Mouse (Mus musculus) lung, postnatal 36 days (tissue): ENCODE results near the gene Serhl.
"Not testable (repeated sequence)": the region's sequence is repeated elsewhere in the genome, so short reads cannot be mapped to it uniquely, and the experiment has no call there.

Experiments used
- DNase-seq: peaks from one replicate; pipeline ENCODE4 v3.0.0; 2022; ENCODE audit warnings: mixed read lengths

The Serhl gene

DNA sequence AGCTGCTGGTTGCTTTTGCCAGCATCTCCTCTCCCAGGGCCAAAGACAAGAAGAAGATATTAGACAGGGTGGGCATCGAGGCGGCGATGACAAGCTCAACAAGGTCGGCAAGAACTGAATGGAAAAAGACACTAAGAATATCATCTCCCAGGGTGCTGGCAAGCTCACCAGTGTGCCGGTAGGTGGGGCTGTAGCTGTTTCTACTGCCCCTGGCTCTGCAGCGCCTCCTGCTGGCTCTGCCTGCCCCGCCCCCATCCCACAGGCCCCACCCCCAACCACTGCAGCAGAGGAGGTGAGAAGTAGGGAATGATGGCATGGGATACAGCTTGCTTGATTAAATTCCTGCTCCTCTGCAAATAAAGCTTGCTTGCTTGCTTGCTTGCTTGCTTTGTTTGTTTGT is 3.4 kb upstream of the Serhl start:
- DNase-seq: peak; percentile 49

DNA sequence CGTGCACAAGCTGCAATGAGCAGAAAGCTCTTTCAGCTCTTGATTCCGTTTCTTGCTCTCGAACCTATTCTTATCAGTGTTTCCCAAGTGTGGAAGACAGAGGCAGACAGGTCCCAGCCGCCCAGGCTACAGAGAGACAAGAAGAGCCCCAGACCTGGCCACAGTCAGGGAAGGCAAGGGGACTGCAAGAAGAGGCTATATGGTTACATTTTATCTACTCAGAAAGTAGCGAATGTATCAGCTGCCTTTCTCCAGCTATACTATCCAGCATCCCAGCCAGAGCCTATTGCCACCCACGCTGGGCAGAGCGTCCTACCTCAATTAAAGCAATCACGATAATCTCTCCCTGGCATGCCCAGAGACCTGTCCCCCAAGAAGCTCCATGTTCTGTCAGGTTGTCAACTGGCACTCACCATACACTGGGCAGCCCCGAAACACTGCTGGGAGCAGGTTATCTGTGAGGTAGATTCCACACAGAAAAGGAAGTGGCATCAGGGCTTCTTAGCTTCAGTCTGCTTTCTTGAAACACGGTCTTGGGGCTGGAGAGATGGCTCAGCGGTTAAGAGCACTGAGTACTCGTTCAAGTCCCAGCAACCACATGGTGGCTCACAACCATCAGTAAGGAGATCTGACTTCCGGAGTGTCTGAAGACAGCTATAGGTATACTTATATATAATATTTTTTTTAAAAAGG is 2.5 kb upstream of the Serhl start:
- no peak for DNase-seq

GRCm38 (mm10) chr15:83088495-83089428 is 544 bp upstream of the Serhl start:
- no peak for DNase-seq

DNA sequence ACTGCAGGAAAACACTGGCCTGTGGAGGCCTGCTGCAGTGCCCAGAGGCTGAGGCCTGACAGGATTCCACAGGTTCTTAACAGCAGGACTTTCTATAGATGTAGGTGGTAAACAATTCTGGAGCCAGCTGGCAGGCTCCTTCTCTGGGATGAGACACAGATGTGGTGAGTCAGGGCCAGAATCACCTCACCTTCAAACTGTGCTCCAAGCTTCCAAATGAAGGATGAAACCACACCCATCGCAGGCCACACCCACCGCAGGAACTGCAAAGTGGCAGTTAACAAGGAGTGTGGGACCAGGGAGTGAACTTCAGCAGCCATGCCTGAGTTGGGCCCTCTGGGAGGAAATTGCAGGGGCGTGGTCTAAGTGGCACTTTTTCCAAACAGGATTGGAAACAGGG is 1.6 kb downstream of the Serhl start:
- no peak for DNase-seq

- DNase-seq: peak; percentile 73
Observed at GRCm38 (mm10) chr15:83093687-83094086, 4.4 kb downstream of the Serhl start.

- DNase-seq: peak; percentile 17
Observed at GRCm38 (mm10) chr15:83095950-83096349, 6.6 kb downstream of the Serhl start.

DNA sequence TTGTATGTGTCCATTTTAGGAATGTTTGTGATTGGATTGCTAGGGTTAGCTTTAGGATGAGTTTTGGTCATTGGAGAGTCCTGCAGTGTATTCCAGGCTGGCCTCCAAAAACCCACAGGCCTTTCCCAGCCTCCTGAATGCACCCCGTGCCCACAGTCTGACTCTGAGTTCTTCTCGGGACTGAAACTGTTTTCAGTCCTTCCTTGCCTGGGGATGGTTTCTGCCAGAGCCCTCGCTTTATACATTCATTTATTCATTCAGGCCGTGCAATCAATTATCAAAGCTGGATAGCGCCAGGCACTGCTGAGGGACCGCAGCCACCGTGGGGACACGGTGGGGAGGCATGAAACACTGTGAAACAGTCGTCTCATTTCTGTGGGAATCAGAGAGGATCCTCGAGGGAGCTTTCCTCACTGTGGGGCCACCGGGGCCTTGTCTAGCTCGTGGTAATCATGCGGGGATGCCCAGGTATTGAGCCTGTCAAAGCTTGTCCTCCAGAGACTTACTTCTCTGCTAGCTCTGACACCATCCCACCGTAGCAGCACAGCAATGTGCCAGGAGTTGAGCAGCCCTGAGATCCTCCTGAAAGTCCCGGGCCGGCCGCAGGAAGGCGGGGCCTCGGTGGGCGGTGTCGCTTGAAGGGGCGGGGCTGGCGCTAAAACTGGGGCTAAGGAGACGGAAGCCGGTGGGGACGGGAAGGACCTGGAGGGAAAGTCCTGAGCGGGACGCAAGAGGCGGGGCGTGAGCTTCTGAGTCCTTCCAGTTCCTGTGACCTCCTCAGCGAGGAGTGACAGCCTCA is 10.4 kb downstream of the Serhl start:
- DNase-seq: peak; percentile 96

DNA sequence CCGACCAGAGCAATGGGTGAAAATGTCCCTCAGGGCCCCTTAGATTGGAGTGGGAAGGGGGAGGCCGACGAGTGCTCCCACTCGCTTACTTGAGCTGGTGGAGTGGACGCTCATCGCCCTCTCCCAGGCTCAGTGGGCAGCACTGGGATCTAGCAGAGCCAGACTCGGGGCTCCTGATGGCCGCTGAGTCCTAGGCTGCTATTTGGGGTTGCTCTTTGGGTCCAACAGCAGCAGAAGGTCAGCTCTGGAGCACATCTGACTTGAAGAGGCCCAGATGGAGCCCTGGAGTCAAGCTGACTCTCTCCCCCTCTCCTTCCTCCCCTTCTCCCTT is 11.0 kb downstream of the Serhl start:
- no peak for DNase-seq

DNA sequence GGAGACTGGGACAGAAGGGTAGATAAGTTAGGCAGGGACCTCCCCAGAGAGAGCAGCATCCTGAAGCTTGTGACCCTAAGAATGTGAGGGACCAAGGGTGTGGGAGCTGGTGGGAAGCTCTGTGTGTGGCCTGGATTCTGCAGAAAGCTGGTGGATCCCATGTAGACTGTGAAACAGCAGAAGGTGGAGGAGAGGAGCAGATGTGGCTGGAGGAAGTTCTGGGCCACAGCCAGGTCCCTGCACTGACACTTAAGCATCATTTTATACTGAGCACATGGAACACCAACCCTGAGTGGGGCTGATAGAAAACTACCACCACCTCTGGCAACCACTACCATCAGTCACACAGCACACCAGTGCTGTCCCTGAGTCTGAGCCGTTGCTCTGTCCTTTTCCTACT is 13.8 kb downstream of the Serhl start:
- DNase-seq: no peak

DNA sequence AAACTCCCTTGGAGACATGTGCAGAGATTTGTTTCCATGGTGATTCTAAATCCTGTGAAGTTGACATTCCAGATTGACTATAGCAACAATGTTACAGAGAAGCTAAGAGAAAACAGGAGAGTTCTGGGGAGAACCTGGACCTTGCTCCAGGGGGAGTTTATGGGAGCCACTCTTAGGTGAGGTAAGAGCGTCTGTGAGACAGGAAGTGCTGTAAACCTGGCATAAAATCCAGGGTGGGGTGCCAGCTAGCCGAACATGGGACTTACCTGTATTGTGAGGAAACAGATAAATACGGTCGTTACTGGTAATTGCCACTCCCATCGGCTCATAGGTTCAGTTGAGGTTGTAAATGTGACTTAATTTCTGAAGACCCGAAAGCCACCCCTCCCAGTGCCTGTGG is 17.1 kb downstream of the Serhl start:
- no peak for DNase-seq

GRCm38 (mm10) chr15:83107814-83108213 is 18.5 kb downstream of the Serhl start:
- no peak for DNase-seq

- DNase-seq: no peak
Observed at GRCm38 (mm10) chr15:83111290-83111689, 22.0 kb downstream of the Serhl start.

DNA sequence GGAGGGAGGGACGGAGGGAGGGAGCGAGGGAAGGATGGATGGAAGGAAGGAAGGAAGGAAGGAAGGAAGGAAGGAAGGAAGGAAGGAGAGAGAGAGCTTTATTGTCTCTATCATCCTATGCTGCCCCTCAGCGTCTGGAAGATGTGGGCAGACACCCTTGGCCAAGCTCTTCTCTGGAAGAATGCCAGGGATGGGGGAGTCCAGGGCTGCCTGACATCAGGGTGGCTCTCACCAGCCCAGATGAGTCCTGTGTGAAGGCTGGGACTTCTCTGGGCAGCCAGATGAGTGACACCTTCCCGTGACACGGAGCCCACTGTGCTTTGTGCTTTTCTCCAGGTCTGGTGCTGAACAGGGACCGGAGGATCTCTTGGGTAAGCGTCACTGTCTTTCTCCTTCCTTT is 22.6 kb downstream of the Serhl start:
- no peak for DNase-seq

GRCm38 (mm10) chr15:83112898-83113297 is 23.6 kb downstream of the Serhl start:
- DNase-seq: peak; percentile 81

- DNase-seq: no peak
Observed at GRCm38 (mm10) chr15:83114106-83114505, 24.8 kb downstream of the Serhl start.

- no peak for DNase-seq
Observed at GRCm38 (mm10) chr15:83115071-83115470, 25.8 kb downstream of the Serhl start.

- DNase-seq: peak; percentile 55
Observed at GRCm38 (mm10) chr15:83118360-83118759, 29.1 kb downstream of the Serhl start.

GRCm38 (mm10) chr15:83121709-83122565 is 32.6 kb downstream of the Serhl start:
- peak; percentile 54 for DNase-seq

DNA sequence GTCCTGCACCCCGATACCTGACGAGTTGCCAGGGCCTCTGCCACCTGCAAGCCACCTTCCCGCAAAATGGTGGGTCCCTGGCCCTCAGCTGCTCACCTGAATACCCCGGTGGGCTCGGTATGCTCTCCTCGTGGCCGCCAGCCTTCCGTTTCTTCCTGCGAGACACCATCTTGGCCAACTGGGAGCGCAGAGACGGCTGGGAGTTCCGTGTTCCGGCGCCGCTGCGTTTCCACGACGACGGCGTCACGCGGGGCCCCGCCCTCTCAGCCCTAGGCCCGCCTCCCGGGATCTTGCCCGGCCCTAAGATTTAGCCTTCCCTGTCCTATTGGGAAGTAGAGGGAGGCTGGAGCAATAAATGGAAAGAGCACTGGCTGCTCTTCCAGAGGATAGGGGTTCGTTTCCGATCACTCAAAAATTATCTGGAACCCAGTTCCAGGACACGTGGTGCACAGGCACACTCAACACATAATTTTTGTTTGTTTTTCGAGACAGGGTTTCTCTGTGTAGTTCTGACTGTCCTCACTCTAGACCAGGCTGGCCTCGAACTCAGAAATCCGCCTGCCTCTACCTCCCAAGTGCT is 33.4 kb downstream of the Serhl start, which contains the start of gene Rrp7a:
Rrp7a (minus strand) TSS at position 236 of the 580 bp plus-strand sequence.
- peak; percentile 96 for DNase-seq

DNA sequence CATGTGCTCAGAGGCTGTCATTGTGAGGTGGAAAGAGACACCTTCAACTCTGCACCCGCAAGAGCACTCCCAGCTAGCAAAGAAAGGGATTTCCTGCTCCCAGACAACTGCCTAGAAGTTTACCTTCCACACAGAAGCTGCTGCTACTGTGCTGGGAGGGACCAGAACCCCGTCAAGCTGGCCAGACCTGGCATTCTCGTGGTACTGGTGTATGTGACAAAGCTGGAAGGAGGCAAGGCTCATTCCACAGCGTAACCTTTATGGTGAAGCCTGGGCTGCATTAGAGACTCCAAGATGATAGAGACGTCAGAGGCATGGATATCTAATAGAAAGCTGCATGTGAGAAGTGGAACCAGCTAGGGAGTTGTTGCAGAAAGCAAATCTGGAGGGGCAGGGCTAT is 35.3 kb downstream of the Serhl start:
- DNase-seq: no peak

GRCm38 (mm10) chr15:83126582-83126981 is 37.3 kb downstream of the Serhl start:
- no peak for DNase-seq

- not testable (repeated sequence) for DNase-seq
Observed at GRCm38 (mm10) chr15:83127037-83127436, 37.7 kb downstream of the Serhl start.
